Mouse (Mus musculus) testis, postnatal 10 days (tissue): ENCODE measurements around the gene Rab26.

Experiments used
- DNase-seq: peaks from one replicate; pipeline ENCODE4 v3.0.0; 2021; ENCODE audit warnings: low spot score

Gene Rab26

DNA sequence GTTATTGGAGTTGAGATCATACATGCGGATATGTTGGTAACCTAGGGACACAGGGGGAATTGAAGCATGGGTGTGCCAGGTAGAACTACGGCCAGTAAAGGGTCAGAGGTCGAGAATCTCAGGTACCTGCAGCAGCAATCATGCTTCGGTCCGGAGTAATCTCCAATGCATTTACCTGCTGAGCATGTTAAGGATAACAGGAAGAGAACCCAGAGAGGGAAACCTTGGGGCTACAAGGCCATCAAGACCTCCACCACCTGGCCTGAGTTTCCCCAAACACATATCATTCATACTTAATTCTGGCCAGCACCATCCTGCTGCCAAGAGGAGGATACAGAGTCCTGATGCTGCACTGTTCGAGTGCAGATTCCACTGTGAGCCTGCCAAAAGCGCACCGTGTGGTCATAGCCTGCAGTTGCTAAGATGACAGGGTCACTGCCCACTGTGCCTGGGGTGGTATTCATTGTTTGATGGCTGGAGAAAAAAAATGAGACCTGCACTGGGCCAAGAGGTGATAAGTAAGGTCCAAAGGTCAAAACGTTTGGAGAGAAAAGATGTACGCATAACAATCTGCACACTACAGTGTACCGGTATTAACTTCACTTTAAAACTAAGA lies 55.9 kb downstream of the Rab26 start:
- no peak for DNase-seq
